Mouse (Mus musculus): ENCODE results near the gene Shoc2. TPM values are rescaled to one million over a fixed set of nuclear protein-coding genes. Genes with fewer than 3 reads are reported as not detected.

The Shoc2 gene
- polyA plus RNA-seq, 1 experiment from 2014 or later = 63.9 TPM

DNA sequence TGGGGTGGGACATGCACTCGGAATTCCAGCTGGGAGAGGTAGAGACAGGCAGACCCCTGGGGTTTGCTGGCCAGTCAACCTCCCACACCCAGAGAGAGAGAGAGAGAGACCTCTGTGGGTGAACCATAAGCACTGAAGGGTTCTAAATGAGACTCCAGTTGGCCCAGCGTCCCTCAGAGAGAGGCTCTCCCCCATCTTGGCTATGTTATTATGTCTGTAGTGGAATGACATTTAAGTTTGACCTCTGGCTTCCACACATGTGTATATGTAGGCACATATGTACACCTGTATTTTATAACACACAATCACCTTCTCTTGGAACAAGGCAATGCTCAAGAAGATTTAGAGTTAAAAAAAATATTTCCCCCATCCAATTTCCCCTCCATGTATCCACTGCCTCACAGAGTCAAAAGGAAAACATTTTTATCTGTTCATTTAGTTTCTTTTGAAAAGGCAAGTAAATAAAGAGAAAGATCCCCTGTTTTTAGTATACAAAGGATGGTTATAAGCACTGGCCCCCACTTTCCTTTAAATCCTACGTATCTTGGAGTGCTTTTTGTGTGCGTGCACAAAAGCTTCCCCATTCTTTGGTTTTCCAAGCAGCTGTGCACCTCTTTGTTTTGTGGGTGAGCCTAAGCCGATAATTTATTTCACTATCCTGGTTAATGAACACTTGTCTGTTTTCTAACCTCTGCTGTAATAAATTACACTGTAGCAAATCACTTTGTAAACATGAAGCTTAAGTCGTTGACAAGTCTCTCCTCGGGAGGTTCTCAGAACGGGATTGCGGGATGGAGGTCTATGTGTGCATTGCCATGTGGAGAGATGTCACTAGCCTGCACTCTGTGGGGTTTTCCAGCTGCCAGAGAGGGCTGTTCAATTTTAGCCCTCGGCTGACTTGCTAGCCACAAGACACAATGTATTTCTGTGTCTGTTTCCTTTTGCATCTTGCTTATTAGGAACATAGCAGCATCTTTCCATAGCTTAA, 132.6 kb downstream of the Shoc2 start:
- H3K27ac ChIP-seq = no peak overlapping the region
- H3K4me3 ChIP-seq (replicated peaks) = no peak overlapping the region
- 22% methylated on average over 10 of the region's 10 CpGs for WGBS
- no peaks in the 10 kb centered on the region for H3K9me3 ChIP-seq
- no peak overlapping the region for H3K9ac ChIP-seq (replicated peaks)
- no peak overlapping the region for H3K4me2 ChIP-seq (replicated peaks)
- peaks cover 10% of the 10 kb centered on the region; the same call in 1 of the 2 replicates for H3K4me1 ChIP-seq (replicated peaks)
- H3K36me3 ChIP-seq = no peaks in the 10 kb centered on the region
- H3K27me3 ChIP-seq = 0 out of 2 replicates have a peak, but pooled peaks cover 16% of the 10 kb centered on the region
- ATAC-seq = no peak

DNA sequence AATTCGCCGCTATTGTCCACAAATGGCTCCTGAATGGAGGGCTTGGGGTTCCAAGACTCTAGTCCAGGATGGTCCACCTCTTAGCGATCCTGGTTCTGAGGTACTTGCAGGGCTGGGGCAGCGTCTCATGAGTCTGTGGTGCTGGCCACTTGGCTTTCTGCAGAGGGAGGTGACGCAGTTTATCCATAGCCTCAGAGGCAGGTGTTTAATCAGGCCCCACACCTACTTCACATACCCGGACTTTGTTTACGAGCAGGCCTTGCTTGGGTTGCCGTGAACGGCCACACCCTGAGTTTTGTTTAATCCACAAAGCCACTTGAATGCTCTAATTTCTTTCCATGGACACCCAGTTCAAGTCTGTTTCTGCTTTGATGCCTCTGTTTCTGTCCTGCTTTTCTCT, 137.2 kb downstream of the Shoc2 start:
- H3K4me2 ChIP-seq (replicated peaks) = no peak overlapping the region
- no peak overlapping the region for H3K4me3 ChIP-seq (replicated peaks)
- WGBS = 94% methylated on average over 9 of the region's 9 CpGs

GRCm38 (mm10) chr19:54081716-54082165, 137.6 kb downstream of the Shoc2 start:
- no peak overlapping the region for H3K27ac ChIP-seq

More for the DNA sequence above, 137.2 kb downstream of the Shoc2 start:
- no peak overlapping the region for H3K27ac ChIP-seq
- ATAC-seq = no peak
- no peak overlapping the region for H3K9ac ChIP-seq (replicated peaks)
- peaks cover 8% of the 10 kb centered on the region; the same call in 1 of the 2 replicates for H3K4me1 ChIP-seq (replicated peaks)
- no peaks in the 10 kb centered on the region for H3K36me3 ChIP-seq
- no peaks in the 10 kb centered on the region for H3K9me3 ChIP-seq
- H3K27me3 ChIP-seq = 0 out of 2 replicates have a peak, but pooled peaks cover 11% of the 10 kb centered on the region

More at GRCm38 (mm10) chr19:54081716-54082165, 137.6 kb downstream of the Shoc2 start:
- 86% methylated on average over 9 of the region's 9 CpGs for WGBS
- no peak overlapping the region for H3K9ac ChIP-seq (replicated peaks)
- H3K36me3 ChIP-seq = no peaks in the 10 kb centered on the region
- no peak overlapping the region for H3K4me2 ChIP-seq (replicated peaks)
- H3K4me1 ChIP-seq (replicated peaks) = peaks cover 5% of the 10 kb centered on the region; the same call in 1 of the 2 replicates
- 0 out of 2 replicates have a peak, but pooled peaks cover 11% of the 10 kb centered on the region for H3K27me3 ChIP-seq
- no peak for ATAC-seq
- no peak overlapping the region for H3K4me3 ChIP-seq (replicated peaks)
- no peaks in the 10 kb centered on the region for H3K9me3 ChIP-seq

Other genes starting within 250 kb of the Shoc2 start
- 84.7 and 85.6 TPM in 2 replicates for gene Pdcd4, start 52.1 kb upstream of the Shoc2 start, polyA plus RNA-seq (2015; fragmentation: Nextera tagmentation; extraction: Ambion mirVana)
- gene Bbip1, start 321 bp downstream of the Shoc2 start, polyA plus RNA-seq (2015; fragmentation: Nextera tagmentation; extraction: Ambion mirVana) = 120 and 134 TPM in 2 replicates
- gene Adra2a, start 99.8 kb downstream of the Shoc2 start, polyA plus RNA-seq (2015; fragmentation: Nextera tagmentation; extraction: Ambion mirVana) = 1.9 TPM in 2 replicates

Data from midbrain, embryonic 13.5 days (tissue).